Mouse (Mus musculus) heart, embryonic 15.5 days (tissue): ENCODE data around the gene Specc1l. TPM values are rescaled to one million over a fixed set of nuclear protein-coding genes. Genes with fewer than 3 reads are reported as not detected.

Experiments
- ATAC-seq: fragments of 200-750 bp; cut with Nextera tagmentation; replicated peaks from 2 replicates; pipeline ENCODE4 v1.8.0; 2017; ENCODE audit warnings: low read depth, moderate TSS enrichment; ENCODE audit not compliant: insufficient number of reproducible peaks, insufficient read depth, low FRiP score
- H3K27ac ChIP-seq: fragments of 300-500 bp; sonication (generic); 2 replicates; pipeline ENCODE4 v1.5.1; 2015; ENCODE audit warnings: mild to moderate bottlenecking, inconsistent platforms
- H3K27me3 ChIP-seq: fragments of 300-500 bp; sonication (generic); 2 replicates; pipeline ENCODE4 v1.6.1; 2015; ENCODE audit warnings: inconsistent platforms
- H3K36me3 ChIP-seq: fragments of 300-500 bp; sonication (generic); 2 replicates; pipeline ENCODE4 v1.6.1; 2015; ENCODE audit warnings: mild to moderate bottlenecking, inconsistent platforms
- H3K4me1 ChIP-seq: fragments of 300-500 bp; sonication (generic); replicated peaks from 2 replicates; pipeline ENCODE4 v1.6.1; 2015; ENCODE audit warnings: inconsistent platforms
- H3K4me2 ChIP-seq: fragments of 300-500 bp; sonication (generic); 2 replicates; pipeline ENCODE4 v1.6.1; 2015; ENCODE audit warnings: inconsistent platforms, mild to moderate bottlenecking, moderate library complexity
- H3K4me3 ChIP-seq: fragments of 300-500 bp; sonication (generic); 2 replicates; pipeline ENCODE4 v1.5.1; 2015; ENCODE audit warnings: mild to moderate bottlenecking, inconsistent platforms
- H3K9ac ChIP-seq: fragments of 300-500 bp; sonication (generic); 2 replicates; pipeline ENCODE4 v1.6.1; 2015; ENCODE audit warnings: mild to moderate bottlenecking, inconsistent platforms
- H3K9me3 ChIP-seq: fragments of 300-500 bp; sonication (generic); replicated peaks from 2 replicates; pipeline ENCODE4 v1.6.1; 2016; ENCODE audit warnings: inconsistent platforms
- WGBS: fragments of 180-500 bp; shearing (Covaris S2); methylation state at CpG from one replicate; pipeline ENCODE4 v1.1.7; 2015; ENCODE audit warnings: mixed read lengths; 5-methylcytosine and 5-hydroxymethylcytosine counted together
- polyA plus RNA-seq: library from polyadenylated mRNA; unstranded; fragments of >200 nt; fragmentation: Nextera tagmentation; extraction: Ambion mirVana; gene quantifications from 2 replicates; pipeline ENCODE4 v1.2.1, GENCODE M21; 2015

Gene Specc1l
- polyA plus RNA-seq, 1 experiment from 2014 or later: 19.4 TPM

GRCm38 (mm10) chr10:75301195-75301806 lies 89.4 kb downstream of the Specc1l start:
- no peaks in the 10 kb centered on the region for H3K9me3 ChIP-seq
- peaks cover 40% of the 10 kb centered on the region for H3K4me1 ChIP-seq
- H3K4me3 ChIP-seq: no peak overlapping the region
- no peak for ATAC-seq
- H3K36me3 ChIP-seq: peaks cover 7% of the 10 kb centered on the region; the same call in 1 of the 2 replicates
- no peak overlapping the region for H3K4me2 ChIP-seq
- 83% methylated on average over 12 of the region's 12 CpGs for WGBS
- H3K27ac ChIP-seq: no peak overlapping the region
- H3K9ac ChIP-seq: no peak overlapping the region
- no peaks in the 10 kb centered on the region for H3K27me3 ChIP-seq

- Histone ChIP-seq H3K4me3 (no peak overlapping the region), H3K27me3 (no peaks in the 10 kb centered on the region), H3K9ac (no peak overlapping the region), H3K9me3 (no peaks in the 10 kb centered on the region), H3K4me2 (no peak overlapping the region), H3K36me3 (peaks cover 6% of the 10 kb centered on the region), H3K27ac (no peak overlapping the region; the same call in 1 of the 2 replicates), H3K4me1 (peaks cover 40% of the 10 kb centered on the region)
- 69% methylated on average over 4 of the region's 4 CpGs for WGBS
- no peak for ATAC-seq
These were observed 90.1 kb downstream of the Specc1l start for GRCm38 (mm10) chr10:75301937-75302336.

GRCm38 (mm10) chr10:75302536-75302935 lies 90.7 kb downstream of the Specc1l start:
- H3K4me1 ChIP-seq: peaks cover 40% of the 10 kb centered on the region
- no peak for ATAC-seq
- WGBS: 84% methylated on average over 4 of the region's 4 CpGs

GRCm38 (mm10) chr10:75303324-75304048 lies 91.6 kb downstream of the Specc1l start:
- Histone ChIP-seq H3K4me1 (peaks cover 40% of the 10 kb centered on the region), H3K4me3 (no peak overlapping the region), H3K27me3 (no peaks in the 10 kb centered on the region), H3K9me3 (no peaks in the 10 kb centered on the region), H3K36me3 (peaks cover 21% of the 10 kb centered on the region), H3K9ac (no peak overlapping the region), H3K27ac (peak overlapping the region; percentile 75), H3K4me2 (no peak overlapping the region)
- 65% methylated on average over 8 of the region's 8 CpGs for WGBS
- no peak for ATAC-seq

More at GRCm38 (mm10) chr10:75302536-75302935, 90.7 kb downstream of the Specc1l start:
- H3K36me3 ChIP-seq: peaks cover 12% of the 10 kb centered on the region
- no peak overlapping the region for H3K4me2 ChIP-seq
- H3K27ac ChIP-seq: no peak overlapping the region; the same call in 1 of the 2 replicates
- H3K9me3 ChIP-seq: no peaks in the 10 kb centered on the region
- H3K4me3 ChIP-seq: no peak overlapping the region
- H3K9ac ChIP-seq: no peak overlapping the region
- H3K27me3 ChIP-seq: no peaks in the 10 kb centered on the region

- 0 out of 2 replicates have a peak, but pooled peaks have one; percentile 12 for ATAC-seq
- Histone ChIP-seq H3K4me2 (no peak overlapping the region), H3K9me3 (no peaks in the 10 kb centered on the region), H3K27ac (peak overlapping the region; percentile 75), H3K4me3 (no peak overlapping the region), H3K4me1 (peaks cover 40% of the 10 kb centered on the region), H3K9ac (no peak overlapping the region), H3K27me3 (no peaks in the 10 kb centered on the region), H3K36me3 (peaks cover 27% of the 10 kb centered on the region)
- 80% methylated on average over 5 of the region's 5 CpGs for WGBS
These were observed 92.2 kb downstream of the Specc1l start for GRCm38 (mm10) chr10:75304049-75304405.

- H3K9me3 ChIP-seq: no peaks in the 10 kb centered on the region
- H3K4me2 ChIP-seq: no peak overlapping the region
- H3K9ac ChIP-seq: no peak overlapping the region
- H3K27me3 ChIP-seq: no peaks in the 10 kb centered on the region
- ATAC-seq: peak; percentile 74
- WGBS: 36% methylated on average over 6 of the region's 6 CpGs
- H3K36me3 ChIP-seq: peaks cover 28% of the 10 kb centered on the region
- peak overlapping the region; percentile 75 for H3K27ac ChIP-seq
- H3K4me1 ChIP-seq: peaks cover 42% of the 10 kb centered on the region
- H3K4me3 ChIP-seq: no peak overlapping the region
These were observed 92.5 kb downstream of the Specc1l start for GRCm38 (mm10) chr10:75304413-75304812.

- Histone ChIP-seq H3K4me3 (no peak overlapping the region), H3K27ac (no peak overlapping the region), H3K4me2 (no peak overlapping the region), H3K4me1 (peaks cover 28% of the 10 kb centered on the region), H3K27me3 (no peaks in the 10 kb centered on the region), H3K9ac (no peak overlapping the region), H3K36me3 (peaks cover 44% of the 10 kb centered on the region), H3K9me3 (no peaks in the 10 kb centered on the region)
- ATAC-seq: no peak
- WGBS: 78% methylated on average over 7 of the region's 7 CpGs
These were observed 95.3 kb downstream of the Specc1l start for GRCm38 (mm10) chr10:75307130-75307529.

- H3K36me3 ChIP-seq: peaks cover 36% of the 10 kb centered on the region
- H3K4me1 ChIP-seq: peaks cover 37% of the 10 kb centered on the region
- no peak overlapping the region for H3K4me2 ChIP-seq
- no peaks in the 10 kb centered on the region for H3K9me3 ChIP-seq
- H3K4me3 ChIP-seq: no peak overlapping the region
- no peak for ATAC-seq
- H3K9ac ChIP-seq: no peak overlapping the region
- WGBS: 65% methylated on average over 7 of the region's 7 CpGs
- H3K27me3 ChIP-seq: no peaks in the 10 kb centered on the region
- H3K27ac ChIP-seq: no peak overlapping the region
These were observed 100.5 kb downstream of the Specc1l start for GRCm38 (mm10) chr10:75312361-75312760.

- Histone ChIP-seq H3K4me1 (peaks cover 39% of the 10 kb centered on the region), H3K9ac (no peak overlapping the region), H3K4me2 (no peak overlapping the region), H3K27ac (peak overlapping the region; percentile 63), H3K4me3 (no peak overlapping the region), H3K36me3 (peaks cover 19% of the 10 kb centered on the region; the same call in 1 of the 2 replicates), H3K27me3 (0 out of 2 replicates have a peak, but pooled peaks cover 4% of the 10 kb centered on the region), H3K9me3 (no peaks in the 10 kb centered on the region)
- ATAC-seq: 0 out of 2 replicates have a peak, but pooled peaks have one; percentile 24
- 60% methylated on average over 6 of the region's 6 CpGs for WGBS
These were observed 102.5 kb downstream of the Specc1l start for GRCm38 (mm10) chr10:75314190-75314980.

GRCm38 (mm10) chr10:75315756-75316155 lies 103.9 kb downstream of the Specc1l start:
- Histone ChIP-seq H3K27ac (peak overlapping the region; percentile 70; the same call in 1 of the 2 replicates), H3K9ac (no peak overlapping the region), H3K4me2 (0 out of 2 replicates have a peak overlapping the region, but pooled peaks have one; percentile 89), H3K9me3 (no peaks in the 10 kb centered on the region), H3K4me3 (no peak overlapping the region), H3K36me3 (peaks cover 10% of the 10 kb centered on the region; the same call in 1 of the 2 replicates), H3K4me1 (peaks cover 39% of the 10 kb centered on the region), H3K27me3 (0 out of 2 replicates have a peak, but pooled peaks cover 8% of the 10 kb centered on the region)
- ATAC-seq: no peak
- WGBS: 65% methylated on average over 8 of the region's 8 CpGs

- Histone ChIP-seq H3K9ac (peak overlapping the region; percentile 71), H3K9me3 (no peaks in the 10 kb centered on the region), H3K27me3 (0 out of 2 replicates have a peak, but pooled peaks cover 8% of the 10 kb centered on the region), H3K4me1 (peaks cover 39% of the 10 kb centered on the region), H3K4me3 (peak overlapping the region; percentile 64), H3K4me2 (peak overlapping the region; percentile 89), H3K36me3 (peaks cover 7% of the 10 kb centered on the region; the same call in 1 of the 2 replicates), H3K27ac (peak overlapping the region; percentile 70)
- peak; percentile 17; the same call in 1 of the 2 replicates for ATAC-seq
- 4% methylated on average over 9 of the region's 9 CpGs for WGBS
These were observed 104.6 kb downstream of the Specc1l start for GRCm38 (mm10) chr10:75316472-75316871.
